Mouse (Mus musculus) lung, postnatal 0 days (tissue): ENCODE results near the gene Coa6.

ENCODE experiments used
- CTCF ChIP-seq: IDR thresholded peaks from 2 replicates; pipeline ENCODE4 v1.5.1; 2016; ENCODE audit warnings: antibody characterized with exemption, mild to moderate bottlenecking
- EP300 ChIP-seq: IDR thresholded peaks from 2 replicates; pipeline ENCODE4 v1.6.1; 2016; ENCODE audit warnings: antibody characterized with exemption, mild to moderate bottlenecking, control low read depth

- no peak for TF ChIP-seq CTCF
- TF ChIP-seq EP300 = no peak
These were observed 2.6 kb downstream of the Coa6 start for GRCm38 (mm10) chr8:126424946-126425345.
